Comparison of ENCODE assay signal across 21 mouse cellular contexts in the genomic region with DNA sequence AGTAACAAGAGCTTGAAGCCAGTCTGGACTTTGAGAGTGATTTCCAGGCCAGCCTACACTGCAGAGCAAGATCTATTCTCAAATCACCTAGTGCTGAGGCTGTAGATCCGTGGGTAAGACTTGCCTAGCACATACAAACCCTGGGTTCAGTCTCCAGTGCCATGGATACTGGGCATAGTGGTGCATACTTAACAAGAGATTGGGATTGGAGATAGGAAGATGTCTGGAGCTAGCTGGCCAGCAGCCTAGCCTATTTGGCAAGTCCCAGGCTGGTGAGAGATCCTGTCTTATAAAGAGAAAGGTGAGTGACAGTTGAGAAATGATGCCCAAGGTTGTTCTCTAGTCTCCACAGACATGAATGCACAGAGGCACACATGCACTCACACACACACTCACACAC.
DNase-seq lines count a peak whose midpoint lies in the region; ATAC-seq lines count a peak whose summit lies in the region.
"Had no signal": no experiment of that assay in that cellular context is flagged by ENCODE, and none has a peak within 500 bp of the region (broad histone marks: within the 10 kb centered on the region; RNA-seq: fewer than 3 reads in every experiment).

No protein-coding gene starts in this region.

- ATAC-seq in kidney, embryonic 14.5 days (ENCODE audit: low FRiP score, low TSS enrichment), result no peak
- ATAC-seq in forebrain, embryonic 12.5 days (ENCODE audit: low FRiP score), result no peak
- ATAC-seq: activated CD4-positive, CD25-positive, alpha-beta regulatory T cell, adult 4 months; forebrain, embryonic 15.5 days; intestine, postnatal 0 days; midbrain, embryonic 13.5 days had no signal

- H3K4me3 ChIP-seq in kidney, embryonic 14.5 days (ENCODE audit: low read length), result no peak overlapping the region
- H3K4me3 ChIP-seq in forebrain, embryonic 12.5 days (replicated peaks), result no peak overlapping the region
- H3K4me3 ChIP-seq: forebrain, embryonic 15.5 days; heart, embryonic 13.5 days; kidney, embryonic 15.5 days; limb, embryonic 15.5 days; megakaryocyte, embryonic 14.5 days; midbrain, embryonic 13.5 days had no signal

- intact Hi-C loops in left cerebral cortex, postnatal 4 days (cut with DNase I), result loop anchor here (5.0 kb wide), 1 partner anchor 364 kb away; no protein-coding TSS in a partner anchor
- intact Hi-C loops in left cerebral cortex, postnatal 25 days (cut with DNase I), result no loop called here

- H3K9me3 ChIP-seq in kidney, embryonic 14.5 days (ENCODE audit: control insufficient read depth, low read length), result peaks cover 4% of the 10 kb centered on the region; the same call in 1 of the 2 replicates
- H3K9me3 ChIP-seq in forebrain, embryonic 12.5 days, result peaks cover 3% of the 10 kb centered on the region; the same call in 1 of the 2 replicates
- H3K9me3 ChIP-seq: forebrain, embryonic 15.5 days; kidney, embryonic 15.5 days; midbrain, embryonic 13.5 days had no signal

- no peaks in the 10 kb centered on the region for H3K4me1 ChIP-seq in kidney, embryonic 14.5 days (ENCODE audit: control insufficient read depth, insufficient read depth, low read length)
- H3K4me1 ChIP-seq in forebrain, embryonic 12.5 days, result no peaks in the 10 kb centered on the region
- H3K4me1 ChIP-seq: forebrain, embryonic 15.5 days; heart, embryonic 13.5 days; kidney, embryonic 15.5 days; limb, embryonic 15.5 days; megakaryocyte, embryonic 14.5 days; midbrain, embryonic 13.5 days had no signal

- DNase-seq in left cerebral cortex, postnatal 4 days, result peak; percentile 23
- no peak for DNase-seq in left cerebral cortex, postnatal 25 days (ENCODE audit: low spot score in 2 of 2)
- peak; percentile 80 for DNase-seq in brain, adult 2 months (ENCODE audit: low read depth, low spot score)
- peak; percentile 42 for DNase-seq in cerebellum, adult 11 months
- peak; percentile 66 for DNase-seq in cerebellum, adult 9-11 months
- no peak for DNase-seq in thymus, postnatal 25 days
- DNase-seq: adrenal gland, adult 8-10 months; gastrocnemius, postnatal 25 days; right cerebral cortex, postnatal 25 days had no signal

- WGBS in kidney, embryonic 14.5 days, result 34% methylated on average over 1 of the region's 1 CpGs
- 23% methylated on average over 1 of the region's 1 CpGs for WGBS in forebrain, embryonic 12.5 days

- no peak overlapping the region for H3K27ac ChIP-seq in kidney, embryonic 14.5 days (ENCODE audit: low read depth, low read length)
- no peak overlapping the region for H3K27ac ChIP-seq in forebrain, embryonic 12.5 days
- H3K27ac ChIP-seq: forebrain, embryonic 15.5 days; heart, embryonic 13.5 days; kidney, embryonic 15.5 days; limb, embryonic 15.5 days; liver, embryonic 14.5 days; midbrain, embryonic 13.5 days had no signal

- no peak overlapping the region for H3K9ac ChIP-seq in kidney, embryonic 14.5 days (ENCODE audit: low read depth, low read length)
- H3K9ac ChIP-seq in forebrain, embryonic 12.5 days, result no peak overlapping the region
- H3K9ac ChIP-seq: forebrain, embryonic 15.5 days; heart, embryonic 13.5 days; kidney, embryonic 15.5 days; limb, embryonic 15.5 days; liver, embryonic 14.5 days; lung, embryonic 14.5 days; midbrain, embryonic 13.5 days had no signal

- H3K4me2 ChIP-seq in kidney, embryonic 14.5 days (replicated peaks; ENCODE audit: low read depth, low read length), result no peak overlapping the region
- no peak overlapping the region for H3K4me2 ChIP-seq in forebrain, embryonic 12.5 days
- H3K4me2 ChIP-seq: forebrain, embryonic 15.5 days; heart, embryonic 13.5 days; kidney, embryonic 15.5 days; limb, embryonic 15.5 days; lung, embryonic 14.5 days; midbrain, embryonic 13.5 days had no signal

- H3K27me3 ChIP-seq in kidney, embryonic 14.5 days (ENCODE audit: control insufficient read depth, insufficient read depth, low read length), result no peaks in the 10 kb centered on the region
- H3K27me3 ChIP-seq in forebrain, embryonic 12.5 days, result no peaks in the 10 kb centered on the region
- H3K27me3 ChIP-seq: forebrain, embryonic 15.5 days; heart, embryonic 13.5 days; kidney, embryonic 15.5 days; limb, embryonic 15.5 days; megakaryocyte, embryonic 14.5 days; midbrain, embryonic 13.5 days had no signal

- no peaks in the 10 kb centered on the region for H3K36me3 ChIP-seq in kidney, embryonic 14.5 days (ENCODE audit: control insufficient read depth, insufficient read depth, low read length)
- no peaks in the 10 kb centered on the region for H3K36me3 ChIP-seq in forebrain, embryonic 12.5 days (replicated peaks)
- H3K36me3 ChIP-seq: forebrain, embryonic 15.5 days; heart, embryonic 13.5 days; kidney, embryonic 15.5 days; limb, embryonic 15.5 days; midbrain, embryonic 13.5 days had no signal

Comparison
In these comparisons a context has a peak if more than half of its experiments do, and no peak if none do; other contexts are left out.
1. DNase-seq: peak in left cerebral cortex, postnatal 4 days (single experiment), brain, adult 2 months (single experiment), cerebellum, adult 11 months (single experiment) and cerebellum, adult 9-11 months (single experiment); none in left cerebral cortex, postnatal 25 days (0 of 2) and thymus, postnatal 25 days (single experiment).